Mouse (Mus musculus) urinary bladder, postnatal 14 days (tissue): ENCODE results near the gene Tmcc2.

Source experiments
- DNase-seq: peaks from one replicate; pipeline ENCODE4 v3.0.0; 2021; ENCODE audit warnings: low spot score

Tmcc2 gene

DNA sequence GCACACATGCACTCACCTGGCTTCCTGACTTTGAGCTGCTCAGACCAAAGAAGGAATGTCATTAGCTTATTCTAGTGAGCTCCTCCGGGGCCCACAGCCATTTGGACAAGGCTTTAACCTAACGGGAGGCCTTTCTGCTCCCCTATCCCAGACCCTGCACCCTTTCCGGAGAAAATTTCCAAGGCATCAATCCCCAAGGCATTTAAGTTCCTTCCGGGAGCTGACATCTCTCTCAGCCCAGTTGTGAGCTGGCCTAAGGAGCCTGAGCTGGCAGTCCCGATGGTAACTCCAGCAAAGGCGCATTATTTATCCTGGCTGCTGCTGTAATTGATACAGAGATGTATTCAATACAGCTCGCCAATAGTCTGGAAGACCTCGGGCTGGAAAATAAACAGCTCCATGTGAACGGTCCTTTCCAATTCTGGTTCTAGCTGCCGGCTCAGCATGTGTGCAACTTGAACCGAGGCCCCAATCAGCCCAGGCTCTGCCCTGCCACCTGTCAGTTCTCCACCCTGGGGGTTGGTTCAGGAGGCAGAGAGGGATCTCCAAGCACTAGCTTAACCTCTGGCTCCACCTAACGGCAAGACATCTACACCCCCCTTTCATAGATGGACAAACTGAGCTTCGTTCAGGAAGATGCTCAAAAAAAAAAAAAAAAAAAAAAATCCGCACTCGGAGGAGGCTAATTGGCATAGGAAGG, 1.0 kb downstream of the Tmcc2 start:
- peak; percentile 38 for DNase-seq

GRCm38 (mm10) chr1:132388813-132389803, 2.0 kb downstream of the Tmcc2 start:
- no peak for DNase-seq

DNA sequence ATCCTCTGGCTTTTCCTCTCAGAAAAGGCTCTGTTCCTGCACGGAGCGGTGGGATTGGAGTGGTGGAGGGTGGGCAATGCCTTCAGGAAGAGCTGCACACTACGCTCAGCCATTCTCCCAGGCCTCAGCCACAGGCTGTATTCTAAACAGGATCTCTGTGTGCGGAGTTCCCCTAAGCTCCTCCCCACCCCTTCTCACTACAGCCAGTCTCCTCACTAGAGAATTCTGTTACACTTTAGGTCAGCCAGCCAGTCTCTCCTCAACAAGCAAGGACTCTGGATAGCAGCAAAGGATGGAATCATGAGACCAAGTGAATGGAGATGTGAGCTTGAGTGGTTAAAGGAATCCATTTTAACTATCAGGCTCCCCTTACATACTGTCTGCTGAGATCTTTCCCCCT, 3.1 kb downstream of the Tmcc2 start:
- DNase-seq: no peak

DNA sequence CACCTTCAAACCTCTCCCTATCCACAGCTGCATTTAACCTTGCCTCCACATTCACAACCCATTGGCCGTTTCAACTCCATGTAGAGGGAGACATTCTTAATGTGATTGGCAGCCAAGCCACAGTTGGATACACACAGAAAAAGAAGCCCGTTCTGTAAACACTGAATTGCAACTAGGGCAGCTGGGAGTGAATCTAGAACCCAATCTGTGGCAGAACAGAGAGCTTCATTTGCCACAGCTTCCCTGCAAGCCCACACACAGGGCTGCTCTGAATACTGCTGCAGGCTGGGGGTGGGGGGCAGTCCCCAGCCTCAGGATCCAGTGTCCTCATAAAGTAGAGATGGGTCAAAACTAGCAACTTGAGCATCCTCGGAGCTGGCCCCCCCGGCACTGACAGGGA, 4.8 kb downstream of the Tmcc2 start:
- DNase-seq: no peak

- no peak for DNase-seq
Measured at GRCm38 (mm10) chr1:132385711-132386110, 5.4 kb downstream of the Tmcc2 start.

DNA sequence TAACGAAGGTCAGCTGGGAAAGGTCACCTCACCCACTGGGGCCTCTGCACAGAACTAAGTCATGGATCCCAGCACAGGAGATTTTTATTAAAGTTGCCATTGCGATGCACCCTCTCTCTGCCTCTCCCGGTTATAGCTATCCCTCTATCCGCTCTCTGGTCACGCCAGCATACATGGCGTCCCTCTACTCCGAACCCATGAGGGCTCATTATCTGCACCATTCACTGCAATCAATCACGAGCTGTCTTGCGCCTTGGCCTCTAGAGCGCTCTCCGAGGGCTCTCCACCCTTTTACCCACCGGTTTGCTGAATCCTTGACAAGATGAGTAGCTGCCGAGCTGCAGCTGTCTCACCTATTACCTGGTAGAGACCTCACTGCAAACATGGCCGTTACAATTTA, 5.8 kb downstream of the Tmcc2 start:
- DNase-seq: no peak

- DNase-seq: no peak
Measured at GRCm38 (mm10) chr1:132384001-132384554, 7.0 kb downstream of the Tmcc2 start.

GRCm38 (mm10) chr1:132381929-132382328, 9.2 kb downstream of the Tmcc2 start:
- DNase-seq: no peak

GRCm38 (mm10) chr1:132380550-132381100, 10.5 kb downstream of the Tmcc2 start:
- DNase-seq: no peak

GRCm38 (mm10) chr1:132377811-132378210, 13.3 kb downstream of the Tmcc2 start:
- no peak for DNase-seq

- no peak for DNase-seq
Measured at GRCm38 (mm10) chr1:132377055-132377365, 14.1 kb downstream of the Tmcc2 start.

DNA sequence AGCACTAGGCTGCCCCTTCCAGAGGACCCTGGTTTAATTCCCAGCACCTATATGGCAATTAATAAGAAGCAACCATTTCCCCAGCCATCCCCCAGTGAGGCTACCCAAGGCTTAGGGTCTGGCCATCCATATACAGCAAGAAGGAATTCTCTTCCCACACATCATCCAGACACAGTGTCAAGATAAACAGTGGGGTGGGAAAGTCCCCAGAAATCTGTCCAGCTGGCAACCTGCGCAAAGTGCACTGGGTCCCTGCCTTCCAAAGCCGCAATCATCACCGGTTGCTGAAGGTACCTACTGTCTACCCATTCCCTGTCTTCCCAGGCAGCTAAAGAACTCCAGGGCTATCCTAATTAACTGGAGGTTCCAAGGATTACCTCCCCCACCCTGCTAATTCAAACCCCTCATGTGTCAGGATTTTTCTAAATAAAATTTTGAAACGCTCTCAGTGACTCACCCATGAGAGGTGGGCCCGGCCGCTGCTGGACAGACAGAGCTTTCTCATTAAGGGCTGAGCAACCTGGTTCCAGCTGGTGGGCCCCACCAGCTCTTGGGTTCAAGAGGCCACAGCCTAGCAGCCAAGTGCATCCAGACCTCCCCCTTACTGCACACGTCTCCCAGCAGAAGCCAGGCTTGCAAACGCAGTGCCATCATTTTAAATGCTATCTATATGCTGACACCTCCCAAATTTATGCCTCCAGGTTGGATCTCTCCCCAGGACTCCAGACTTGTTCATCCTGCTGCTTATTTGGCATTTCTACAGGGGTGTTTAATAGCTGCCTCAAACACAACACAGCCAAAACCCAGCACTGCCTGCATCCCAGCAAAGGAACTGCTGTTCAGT, 14.6 kb downstream of the Tmcc2 start:
- DNase-seq: no peak

DNA sequence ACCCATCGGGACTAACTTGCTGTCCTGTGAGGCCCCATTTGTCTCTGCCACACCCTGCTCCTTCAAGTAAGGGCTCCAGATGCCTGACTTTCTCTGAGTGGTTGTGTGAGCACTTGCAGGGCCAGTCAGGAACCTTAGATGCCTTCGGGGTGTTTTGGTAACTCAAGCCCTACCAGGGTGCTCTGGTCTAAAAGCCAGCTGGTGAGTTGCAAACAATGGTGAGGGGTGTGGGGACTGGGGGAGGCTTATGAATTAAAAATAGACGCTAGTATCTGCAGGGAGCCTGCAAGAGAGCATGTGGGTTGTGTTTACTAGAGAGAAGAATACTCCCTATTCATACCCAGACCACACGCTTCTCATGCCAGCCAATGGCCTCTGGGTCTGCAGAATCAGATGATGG, 15.8 kb downstream of the Tmcc2 start:
- no peak for DNase-seq

DNA sequence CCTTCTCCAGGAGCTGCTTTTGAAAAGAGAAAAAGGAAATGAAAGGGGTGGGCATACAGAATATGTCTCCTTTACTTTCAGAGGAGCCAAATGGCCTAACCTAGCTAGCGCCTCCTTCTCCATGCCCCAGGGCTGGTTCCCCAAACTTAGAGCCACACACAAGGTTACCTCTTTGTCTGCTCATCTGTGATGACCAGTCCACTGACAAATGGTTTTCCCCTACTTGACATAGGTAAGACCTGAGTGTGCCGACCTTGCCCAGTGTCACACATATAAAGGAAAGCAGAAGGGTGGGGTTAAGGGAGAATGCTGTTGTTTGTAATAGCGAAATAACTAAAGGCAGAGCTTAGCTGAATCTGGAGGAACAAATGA, 16.2 kb downstream of the Tmcc2 start:
- no peak for DNase-seq

- DNase-seq: no peak
Measured at GRCm38 (mm10) chr1:132374140-132374872, 16.8 kb downstream of the Tmcc2 start.

DNA sequence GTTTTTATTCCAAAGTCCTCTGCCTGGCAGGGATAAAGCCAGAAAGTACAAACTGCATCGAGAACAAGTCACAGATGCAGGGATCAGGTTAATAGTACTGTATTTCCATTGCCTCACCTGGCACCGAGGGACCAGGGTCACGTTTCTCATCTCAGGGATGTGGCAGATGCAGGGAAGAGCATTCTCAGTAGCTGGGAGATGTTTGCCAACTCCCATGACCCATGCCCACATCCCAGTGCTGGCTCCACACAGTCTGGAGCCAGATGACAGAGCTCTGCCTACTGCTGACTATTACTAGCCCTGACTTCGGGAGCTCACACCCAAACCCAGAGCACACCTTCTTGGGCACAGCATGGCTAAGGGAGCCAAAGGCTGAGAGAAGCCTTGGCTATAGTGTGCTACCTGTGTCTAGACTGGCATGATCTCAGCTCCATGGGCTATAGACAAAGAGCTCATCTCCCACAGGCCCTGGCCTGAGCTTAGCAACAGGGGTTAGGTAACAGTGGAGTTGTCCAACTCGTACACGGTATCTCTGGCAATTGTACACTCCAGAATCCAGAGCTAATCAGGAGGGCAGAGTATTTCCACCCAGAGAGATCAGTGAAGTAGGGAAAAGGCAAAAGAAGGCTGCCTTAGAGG, 18.1 kb downstream of the Tmcc2 start:
- no peak for DNase-seq

DNA sequence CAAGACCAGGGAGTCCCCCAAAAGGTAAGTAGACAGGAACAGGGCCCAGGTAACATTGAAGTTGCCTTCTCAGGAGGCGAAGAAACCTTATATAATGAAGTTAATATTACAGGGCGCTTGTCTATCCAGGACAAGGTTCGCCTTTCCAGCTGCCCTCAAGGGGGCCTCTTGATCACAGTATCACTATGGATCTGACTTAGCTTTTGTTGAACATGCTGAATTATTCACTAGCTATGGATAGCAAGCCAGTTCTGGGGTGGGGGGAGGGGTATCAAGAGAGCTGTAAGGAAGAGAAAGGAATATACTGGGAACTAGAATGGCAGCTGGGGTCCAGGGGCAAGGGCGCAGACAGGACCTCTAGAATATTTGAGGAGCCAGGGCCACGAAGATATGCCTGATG, 18.7 kb downstream of the Tmcc2 start:
- no peak for DNase-seq

DNA sequence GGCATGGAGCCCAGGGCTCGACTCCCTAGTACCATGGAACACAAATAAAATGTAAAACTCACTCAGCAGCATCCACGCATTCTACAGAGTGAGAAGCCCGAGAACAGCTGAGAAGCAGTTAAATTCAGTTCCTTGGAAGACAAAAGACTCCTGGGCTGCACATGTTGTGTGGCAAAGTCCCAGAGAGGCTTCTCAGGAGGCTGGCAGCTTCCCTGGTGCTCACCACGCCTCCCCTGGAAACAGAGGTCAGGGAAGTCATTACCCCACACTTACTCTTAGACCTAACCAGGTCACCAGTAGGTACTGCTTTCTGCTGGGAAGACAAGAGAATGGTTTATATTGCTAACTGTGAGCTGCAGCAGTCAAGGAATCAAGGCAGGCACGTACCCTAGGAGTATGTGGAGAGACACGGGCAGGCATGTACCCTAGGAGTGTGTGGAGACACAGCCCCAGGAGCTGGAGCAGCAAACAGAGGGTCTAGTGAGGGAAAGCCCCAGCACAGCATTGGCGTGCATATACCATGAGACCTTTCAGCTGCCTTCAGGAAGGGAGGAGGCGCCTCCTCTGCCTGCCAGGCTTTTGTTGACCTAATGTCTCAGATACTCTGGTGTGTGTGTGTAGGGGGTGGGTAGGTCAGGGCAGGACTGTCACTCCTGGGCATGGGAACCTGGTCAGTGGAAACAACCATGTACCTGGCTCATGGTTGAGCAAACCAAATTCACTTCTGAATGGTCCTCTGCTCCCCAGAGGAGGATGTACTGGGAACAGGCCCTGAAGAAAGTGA, 19.6 kb downstream of the Tmcc2 start:
- no peak for DNase-seq

GRCm38 (mm10) chr1:132370681-132371173, 20.4 kb downstream of the Tmcc2 start:
- DNase-seq: no peak
